ENCODE assay signal across 14 mouse cellular contexts in genomic region chr6:82735347-82735746, GRCm38 (mm10). TPM values are rescaled to one million over a fixed set of nuclear protein-coding genes. Genes with fewer than 3 reads are reported as not detected.
A peak's percentile ranks its signal among the peaks of the same experiment; 100 is the strongest.
DNase-seq lines count a peak whose midpoint lies in the region; ATAC-seq lines count a peak whose summit lies in the region.
"Had no signal": no experiment of that assay in that cellular context is flagged by ENCODE, and none has a peak within 500 bp of the region (broad histone marks: within the 10 kb centered on the region; RNA-seq: fewer than 3 reads in every experiment).

No protein-coding gene starts in this region.

- H3K9ac ChIP-seq in embryonic facial prominence, embryonic 11.5 days (replicated peaks; ENCODE audit: low read length), result no peak overlapping the region
- H3K9ac ChIP-seq: limb, embryonic 15.5 days; midbrain, embryonic 12.5 days had no signal

- H3K4me1 ChIP-seq in embryonic facial prominence, embryonic 11.5 days (ENCODE audit: control insufficient read depth, insufficient read depth, low read length), result no peaks in the 10 kb centered on the region
- no peaks in the 10 kb centered on the region for H3K4me1 ChIP-seq in embryonic facial prominence, embryonic 10.5 days
- H3K4me1 ChIP-seq: midbrain, embryonic 12.5 days had no signal

- no peaks in the 10 kb centered on the region for H3K9me3 ChIP-seq in embryonic facial prominence, embryonic 11.5 days (replicated peaks; ENCODE audit: control insufficient read depth, low read length)
- no peaks in the 10 kb centered on the region for H3K9me3 ChIP-seq in embryonic facial prominence, embryonic 10.5 days
- H3K9me3 ChIP-seq: heart, embryonic 10.5 days; limb, embryonic 15.5 days; midbrain, embryonic 12.5 days had no signal

- no peaks in the 10 kb centered on the region; the same call in 1 of the 2 replicates for H3K36me3 ChIP-seq in embryonic facial prominence, embryonic 11.5 days (replicated peaks; ENCODE audit: control insufficient read depth, insufficient read depth, low read depth, low read length)
- H3K36me3 ChIP-seq in embryonic facial prominence, embryonic 10.5 days (replicated peaks), result peaks cover 88% of the 10 kb centered on the region

- 89% methylated on average over 7 of the region's 7 CpGs for WGBS in embryonic facial prominence, embryonic 11.5 days
- WGBS in embryonic facial prominence, embryonic 10.5 days, result 90% methylated on average over 7 of the region's 7 CpGs

- DNase-seq in embryonic facial prominence, embryonic 11.5 days (ENCODE audit: low spot score), result peak; percentile 12
- DNase-seq in embryonic facial prominence, embryonic 10.5 days (ENCODE audit: low spot score), result no peak
- peak; percentile 10 to 21 for DNase-seq in left cerebral cortex, postnatal 25 days (ENCODE audit: low spot score in 2 of 2)
- DNase-seq in left cerebral cortex, postnatal 36 days (ENCODE audit: low spot score in 2 of 2), result no peak
- peak; percentile 71 for DNase-seq in ZHBTc4 (ENCODE audit: low read depth, low spot score)
- DNase-seq in lung, postnatal 10 days, result peak; percentile 69
- no peak for DNase-seq in ovary, adult 18-20 months (ENCODE audit: low spot score)
- DNase-seq in cerebellum, postnatal 36 days, result no peak
- DNase-seq: B cell, adult 2 months; cerebellum, postnatal 25 days; kidney, adult 8-10 months had no signal

- intact Hi-C loops in left cerebral cortex, postnatal 25 days (cut with DNase I), result no loop called here
- intact Hi-C loops in left cerebral cortex, postnatal 36 days (cut with DNase I), result no loop called here

- H3K27ac ChIP-seq in embryonic facial prominence, embryonic 11.5 days (replicated peaks; ENCODE audit: low read depth, low read length), result no peak overlapping the region
- no peak overlapping the region for H3K27ac ChIP-seq in embryonic facial prominence, embryonic 10.5 days (replicated peaks)
- H3K27ac ChIP-seq: heart, embryonic 10.5 days; limb, embryonic 15.5 days; midbrain, embryonic 12.5 days had no signal

- no peak overlapping the region for H3K4me2 ChIP-seq in embryonic facial prominence, embryonic 11.5 days (ENCODE audit: low read depth, low read length)
- H3K4me2 ChIP-seq: limb, embryonic 15.5 days; midbrain, embryonic 12.5 days had no signal

- no peak for ATAC-seq in embryonic facial prominence, embryonic 11.5 days (replicated peaks; ENCODE audit: insufficient number of reproducible peaks, low FRiP score, low TSS enrichment, low read depth)

- no peak overlapping the region for H3K4me3 ChIP-seq in embryonic facial prominence, embryonic 11.5 days (ENCODE audit: low read depth, low read length)
- H3K4me3 ChIP-seq in embryonic facial prominence, embryonic 10.5 days, result no peak overlapping the region
- H3K4me3 ChIP-seq: heart, embryonic 10.5 days; limb, embryonic 15.5 days; midbrain, embryonic 12.5 days had no signal

- H3K27me3 ChIP-seq in embryonic facial prominence, embryonic 11.5 days (ENCODE audit: control insufficient read depth, insufficient read depth, low read length), result no peaks in the 10 kb centered on the region
- H3K27me3 ChIP-seq in embryonic facial prominence, embryonic 10.5 days (replicated peaks; ENCODE audit: low read depth, poor library complexity, severe bottlenecking), result no peaks in the 10 kb centered on the region
- H3K27me3 ChIP-seq: limb, embryonic 15.5 days; midbrain, embryonic 12.5 days had no signal

RNA-seq across cellular contexts. Expression of gene Pole4, which starts 30.2 kb away (rescaled TPM):
- 116 and 118 TPM in 2 replicates for polyA plus RNA-seq in embryonic facial prominence, embryonic 11.5 days (2014; fragmentation: Nextera tagmentation; extraction: Ambion mirVana)
- 91.8 and 95.3 TPM in 2 replicates for polyA plus RNA-seq in embryonic facial prominence, embryonic 10.5 days (2016; fragmentation: Nextera tagmentation; extraction: Ambion mirVana)
- total RNA-seq in left cerebral cortex, postnatal 25 days (2021), result 10 to 100 TPM; 31.4 to 31.7 TPM
- total RNA-seq in left cerebral cortex, postnatal 36 days (2021), result 10 to 100 TPM; 31.4 to 32.7 TPM

RNA-seq across cellular contexts. Expression of gene Hk2, which starts 38.9 kb away (rescaled TPM):
- 17.0 and 17.3 TPM in 2 replicates for polyA plus RNA-seq in embryonic facial prominence, embryonic 11.5 days (2014; fragmentation: Nextera tagmentation; extraction: Ambion mirVana)
- 27.7 and 32.3 TPM in 2 replicates for polyA plus RNA-seq in embryonic facial prominence, embryonic 10.5 days (2016; fragmentation: Nextera tagmentation; extraction: Ambion mirVana)
- total RNA-seq in left cerebral cortex, postnatal 25 days (2021), result 1 to 10 TPM; 3.2 to 4.1 TPM
- 1 to 10 TPM; 3.2 to 5.6 TPM for total RNA-seq in left cerebral cortex, postnatal 36 days (2021)

Comparison
In these comparisons a context has a peak if more than half of its experiments do, and no peak if none do; other contexts are left out.
1. DNase-seq: peak in embryonic facial prominence, embryonic 11.5 days (single experiment), left cerebral cortex, postnatal 25 days (2 of 2), ZHBTc4 (single experiment) and lung, postnatal 10 days (single experiment); none in embryonic facial prominence, embryonic 10.5 days (single experiment), left cerebral cortex, postnatal 36 days (0 of 2), ovary, adult 18-20 months (single experiment) and cerebellum, postnatal 36 days (0 of 2).